Mouse (Mus musculus) olfactory bulb, adult 2 months (tissue): ENCODE measurements around the gene Armcx4. TPM values are rescaled to one million over a fixed set of nuclear protein-coding genes. Genes with fewer than 3 reads are reported as not detected.

ENCODE experiments used
- H3K27ac ChIP-seq: fragments of 200-500 bp; 2 replicates; pipeline ENCODE4 v1.5.1; 2012; ENCODE audit warnings: low read depth, low read length; ENCODE audit not compliant: insufficient read depth
- H3K4me1 ChIP-seq: fragments of 200-500 bp; 2 replicates; pipeline ENCODE4 v1.6.1; 2012; ENCODE audit warnings: low read length; ENCODE audit not compliant: control insufficient read depth, insufficient read depth
- H3K4me3 ChIP-seq: fragments of 200-500 bp; 2 replicates; pipeline ENCODE4 v1.5.1; 2012; ENCODE audit warnings: mild to moderate bottlenecking, low read depth, low read length, moderate library complexity; ENCODE audit not compliant: insufficient read depth
- CTCF ChIP-seq: fragments of 200-500 bp; IDR thresholded peaks from 2 replicates; pipeline ENCODE4 v1.5.1; 2012; ENCODE audit warnings: low read depth, mild to moderate bottlenecking, low read length, moderate library complexity; ENCODE audit not compliant: insufficient read depth
- POLR2A ChIP-seq: fragments of 200-500 bp; IDR thresholded peaks from 2 replicates; pipeline ENCODE4 v1.6.1; 2012; ENCODE audit warnings: mild to moderate bottlenecking, low read depth, low read length, moderate library complexity; ENCODE audit not compliant: insufficient read depth
- WGBS: fragments of 180-500 bp; shearing (Covaris S2); methylation state at CpG from one replicate; pipeline ENCODE4 v1.1.7; 2018; 5-methylcytosine and 5-hydroxymethylcytosine counted together
- polyA plus RNA-seq: library from polyadenylated mRNA; stranded (reverse); fragments of >200 nt; gene quantifications from 2 replicates; pipeline ENCODE4 v1.2.4, GENCODE M21; 2012; ENCODE audit warnings: low replicate concordance; ENCODE audit not compliant: missing spikeins, insufficient read depth, insufficient read length

Gene Armcx4
- polyA plus RNA-seq, result not detected in 2 replicates

GRCm38 (mm10) chrX:134686267-134686666 lies at the start of gene Armcx4:
Armcx4 (plus strand) TSS chrX:134686519.
- TF ChIP-seq POLR2A, result peak; percentile 53; the same call in 1 of the 2 replicates
- TF ChIP-seq CTCF, result no peak
- peak within 1 kb of the TSS; percentile 46 for H3K27ac ChIP-seq
- WGBS, result 25% methylated on average over 33 of the region's 33 CpGs

GRCm38 (mm10) chrX:134641000-134641760 lies 45.1 kb upstream of the Armcx4 start:
- TF ChIP-seq POLR2A, result no peak
- no peak for TF ChIP-seq CTCF
- H3K27ac ChIP-seq, result no peak overlapping the region
- no peak overlapping the region for H3K4me3 ChIP-seq
- 51% methylated on average over 10 of the region's 10 CpGs for WGBS
- no peaks in the 10 kb centered on the region for H3K4me1 ChIP-seq

More at GRCm38 (mm10) chrX:134686267-134686666, at the start of gene Armcx4:
- Histone ChIP-seq H3K4me1 (no peaks in the 10 kb centered on the region), H3K4me3 (peak within 1 kb of the TSS; percentile 74)

GRCm38 (mm10) chrX:134646338-134646737 lies 40.0 kb upstream of the Armcx4 start:
- Histone ChIP-seq H3K4me3 (no peak overlapping the region), H3K27ac (no peak overlapping the region), H3K4me1 (no peaks in the 10 kb centered on the region)
- TF ChIP-seq CTCF (no peak), POLR2A (no peak)
- 90% methylated on average over 1 of the region's 1 CpGs for WGBS

- Histone ChIP-seq H3K4me1 (no peaks in the 10 kb centered on the region), H3K4me3 (no peak overlapping the region), H3K27ac (no peak overlapping the region)
- no peak for TF ChIP-seq CTCF
- TF ChIP-seq POLR2A, result no peak
- WGBS, result 72% methylated on average over 8 of the region's 8 CpGs
These were observed 38.9 kb upstream of the Armcx4 start for GRCm38 (mm10) chrX:134647421-134647820.

GRCm38 (mm10) chrX:134648031-134648692 lies 38.2 kb upstream of the Armcx4 start:
- Histone ChIP-seq H3K4me3 (no peak overlapping the region), H3K4me1 (no peaks in the 10 kb centered on the region), H3K27ac (no peak overlapping the region)
- 12% methylated on average over 11 of the region's 11 CpGs for WGBS
- TF ChIP-seq POLR2A (no peak), CTCF (no peak)

GRCm38 (mm10) chrX:134652061-134652460 lies 34.3 kb upstream of the Armcx4 start:
- TF ChIP-seq CTCF, result no peak
- no peak for TF ChIP-seq POLR2A
- 82% methylated on average over 1 of the region's 1 CpGs for WGBS
- H3K4me1 ChIP-seq, result no peaks in the 10 kb centered on the region
- no peak overlapping the region for H3K4me3 ChIP-seq
- H3K27ac ChIP-seq, result no peak overlapping the region

- TF ChIP-seq CTCF (no peak), POLR2A (no peak)
- Histone ChIP-seq H3K4me3 (no peak overlapping the region), H3K4me1 (no peaks in the 10 kb centered on the region), H3K27ac (no peak overlapping the region)
- 85% methylated on average over 5 of the region's 5 CpGs for WGBS
These were observed 24.7 kb upstream of the Armcx4 start for GRCm38 (mm10) chrX:134661586-134661985.

- no peak overlapping the region for H3K27ac ChIP-seq
- TF ChIP-seq CTCF (no peak), POLR2A (no peak)
- 40% methylated on average over 5 of the region's 5 CpGs for WGBS
- no peaks in the 10 kb centered on the region for H3K4me1 ChIP-seq
- H3K4me3 ChIP-seq, result no peak overlapping the region
These were observed 11.3 kb upstream of the Armcx4 start for GRCm38 (mm10) chrX:134675022-134675421.

DNA sequence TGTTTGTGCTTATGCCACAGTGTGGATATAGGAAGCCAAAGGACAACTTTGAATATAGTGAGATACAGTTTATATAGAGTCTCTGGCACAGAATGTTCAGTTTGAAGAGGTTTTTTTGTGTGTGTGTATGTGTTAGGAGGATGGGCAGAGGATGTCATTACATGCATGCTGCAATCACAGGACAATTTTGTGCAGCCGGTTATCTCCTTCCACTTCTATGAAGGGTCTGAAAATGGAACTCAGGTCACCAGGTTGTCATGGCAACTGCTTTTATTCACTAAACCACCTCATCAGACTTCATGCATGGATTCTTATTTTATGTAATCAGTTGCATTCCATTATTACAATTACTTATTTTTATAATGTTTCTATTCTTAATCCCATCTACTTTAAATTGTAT lies 10.4 kb upstream of the Armcx4 start:
- H3K4me1 ChIP-seq, result no peaks in the 10 kb centered on the region
- no peak overlapping the region for H3K27ac ChIP-seq
- TF ChIP-seq CTCF (no peak), POLR2A (no peak)
- WGBS, result 74% methylated on average over 1 of the region's 1 CpGs
- H3K4me3 ChIP-seq, result no peak overlapping the region
